Mouse (Mus musculus) forebrain, embryonic 13.5 days (tissue): ENCODE data around the gene Rap2c. TPM values are rescaled to one million over a fixed set of nuclear protein-coding genes. Genes with fewer than 3 reads are reported as not detected.

Experiments used
- ATAC-seq: fragments of 200-750 bp; cut with Nextera tagmentation; 2 replicates; pipeline ENCODE4 v1.8.0; 2017
- H3K27ac ChIP-seq: fragments of 300-500 bp; sonication (generic); 2 replicates; pipeline ENCODE4 v1.5.1; 2015; ENCODE audit warnings: inconsistent platforms, mild to moderate bottlenecking, moderate library complexity
- H3K27me3 ChIP-seq: fragments of 300-500 bp; sonication (generic); 2 replicates; pipeline ENCODE4 v1.6.1; 2015; ENCODE audit warnings: mild to moderate bottlenecking, inconsistent platforms
- H3K36me3 ChIP-seq: fragments of 300-500 bp; sonication (generic); 2 replicates; pipeline ENCODE4 v1.6.1; 2015; ENCODE audit warnings: mild to moderate bottlenecking, inconsistent platforms; ENCODE audit not compliant: poor library complexity, severe bottlenecking
- H3K4me1 ChIP-seq: fragments of 300-500 bp; sonication (generic); 2 replicates; pipeline ENCODE4 v1.6.1; 2015; ENCODE audit warnings: inconsistent platforms
- H3K4me2 ChIP-seq: fragments of 300-500 bp; sonication (generic); 2 replicates; pipeline ENCODE4 v1.6.1; 2015; ENCODE audit warnings: inconsistent platforms, mild to moderate bottlenecking, moderate library complexity
- H3K4me3 ChIP-seq: fragments of 300-500 bp; sonication (generic); 2 replicates; pipeline ENCODE4 v1.5.1; 2015; ENCODE audit warnings: mild to moderate bottlenecking, inconsistent platforms
- H3K9ac ChIP-seq: fragments of 300-500 bp; sonication (generic); 2 replicates; pipeline ENCODE4 v1.6.1; 2015; ENCODE audit warnings: mild to moderate bottlenecking, inconsistent platforms
- H3K9me3 ChIP-seq: fragments of 300-500 bp; sonication (generic); replicated peaks from 2 replicates; pipeline ENCODE4 v1.6.1; 2016; ENCODE audit warnings: inconsistent platforms
- WGBS: fragments of 180-500 bp; shearing (Covaris S2); methylation state at CpG from one replicate; pipeline ENCODE4 v1.1.7; 2015; 5-methylcytosine and 5-hydroxymethylcytosine counted together
- polyA plus RNA-seq: library from polyadenylated mRNA; unstranded; fragments of >200 nt; fragmentation: Nextera tagmentation; extraction: Ambion mirVana; gene quantifications from 2 replicates; pipeline ENCODE4 v1.2.1, GENCODE M21; 2015

Gene Rap2c
- polyA plus RNA-seq, 1 experiment from 2014 or later, result 14.6 TPM

- 82% methylated on average over 6 of the region's 6 CpGs for WGBS
- Histone ChIP-seq H3K36me3 (no peaks in the 10 kb centered on the region), H3K27me3 (no peaks in the 10 kb centered on the region), H3K9ac (no peak overlapping the region), H3K4me3 (no peak overlapping the region), H3K4me2 (no peak overlapping the region), H3K9me3 (no peaks in the 10 kb centered on the region), H3K4me1 (no peaks in the 10 kb centered on the region), H3K27ac (no peak overlapping the region)
- no peak for ATAC-seq
These were observed 54.9 kb downstream of the Rap2c start for GRCm38 (mm10) chrX:50962955-50963354.

Other genes with a start within 250 kb of the Rap2c start
- 1.3 and 1.4 TPM in 2 replicates for gene Stk26, start 177.0 kb downstream of the Rap2c start, polyA plus RNA-seq
- gene Frmd7, start 75.3 kb downstream of the Rap2c start, polyA plus RNA-seq, result not detected in 2 replicates
- 3.5 and 4.5 TPM in 2 replicates for gene Mbnl3, start 188.5 kb upstream of the Rap2c start, polyA plus RNA-seq